Mouse (Mus musculus): ENCODE measurements around the gene Insl5.

Insl5 gene

GRCm38 (mm10) chr4:102990595-102991340 is 35.9 kb downstream of the Insl5 start:
- in situ Hi-C loops (cut with MboI; ENCODE audit: unreplicated experiment in 2 of 2), result loop anchor here in 1 of 2 experiments (25.0 kb wide), 1 partner anchor 1897 kb away; the partner anchor contains the start of gene C8a

GRCm38 (mm10) chr4:102990016-102990415 is 36.6 kb downstream of the Insl5 start:
- in situ Hi-C loops (cut with MboI; ENCODE audit: unreplicated experiment in 2 of 2), result loop anchor here in 1 of 2 experiments (25.0 kb wide), 1 partner anchor 1897 kb away; the partner anchor contains the start of gene C8a

- in situ Hi-C loops (cut with MboI; ENCODE audit: unreplicated experiment in 2 of 2), result loop anchor here (5.0 to 25.0 kb wide), 6 partner anchors 158 to 1905 kb away; partner anchors contain the start of gene C8a (in 1 of the 2)
These were observed 37.3 kb downstream of the Insl5 start for GRCm38 (mm10) chr4:102989391-102989790.

GRCm38 (mm10) chr4:102988526-102988925 is 38.1 kb downstream of the Insl5 start:
- in situ Hi-C loops (cut with MboI; ENCODE audit: unreplicated experiment in 2 of 2), result loop anchor here (5.0 to 25.0 kb wide), 6 partner anchors 159 to 1906 kb away; partner anchors contain the start of gene C8a (in 1 of the 2)

GRCm38 (mm10) chr4:102987756-102988155 is 38.9 kb downstream of the Insl5 start:
- in situ Hi-C loops (cut with MboI; ENCODE audit: unreplicated experiment in 2 of 2), result loop anchor here (5.0 to 25.0 kb wide), 6 partner anchors 160 to 1907 kb away; partner anchors contain the start of gene C8a (in 1 of the 2)

GRCm38 (mm10) chr4:102987325-102987724 is 39.3 kb downstream of the Insl5 start:
- in situ Hi-C loops (cut with MboI; ENCODE audit: unreplicated experiment in 2 of 2), result loop anchor here (5.0 to 25.0 kb wide), 6 partner anchors 160 to 1907 kb away; partner anchors contain the start of gene C8a (in 1 of the 2)

- in situ Hi-C loops (cut with MboI; ENCODE audit: unreplicated experiment in 2 of 2), result loop anchor here (5.0 to 25.0 kb wide), 6 partner anchors 160 to 1908 kb away; partner anchors contain the start of gene C8a (in 1 of the 2)
These were observed 39.7 kb downstream of the Insl5 start for GRCm38 (mm10) chr4:102986917-102987316.

GRCm38 (mm10) chr4:102986173-102986572 is 40.5 kb downstream of the Insl5 start:
- in situ Hi-C loops (cut with MboI; ENCODE audit: unreplicated experiment in 2 of 2), result loop anchor here (5.0 to 25.0 kb wide), 6 partner anchors 161 to 1909 kb away; partner anchors contain the start of gene C8a (in 1 of the 2)

GRCm38 (mm10) chr4:102981709-102982108 is 44.9 kb downstream of the Insl5 start:
- in situ Hi-C loops (cut with MboI; ENCODE audit: unreplicated experiment in 2 of 2), result loop anchor here (10.0 to 25.0 kb wide), 3 partner anchors 497 to 1913 kb away; partner anchors contain the start of gene C8a (in 1 of the 2)

GRCm38 (mm10) chr4:102979385-102979784 is 47.3 kb downstream of the Insl5 start:
- in situ Hi-C loops (cut with MboI; ENCODE audit: unreplicated experiment in 2 of 2), result loop anchor here in 1 of 2 experiments (25.0 kb wide), 1 partner anchor 1908 kb away; the partner anchor contains the start of gene C8a

GRCm38 (mm10) chr4:102978440-102978839 is 48.2 kb downstream of the Insl5 start, which contains the start of gene Tctex1d1:
Gene Tctex1d1 (plus strand): TSS chr4:102978606.
- in situ Hi-C loops (cut with MboI; ENCODE audit: unreplicated experiment in 2 of 2), result loop anchor here in 1 of 2 experiments (25.0 kb wide), 1 partner anchor 1909 kb away; the partner anchor contains the start of gene C8a

GRCm38 (mm10) chr4:102977778-102978321 is 48.8 kb downstream of the Insl5 start:
- in situ Hi-C loops (cut with MboI; ENCODE audit: unreplicated experiment in 2 of 2), result loop anchor here in 1 of 2 experiments (25.0 kb wide), 1 partner anchor 1909 kb away; the partner anchor contains the start of gene C8a

- in situ Hi-C loops (cut with MboI; ENCODE audit: unreplicated experiment in 2 of 2), result loop anchor here in 1 of 2 experiments (25.0 kb wide), 1 partner anchor 1911 kb away; the partner anchor contains the start of gene C8a
These were observed 50.1 kb downstream of the Insl5 start for GRCm38 (mm10) chr4:102976290-102977275.

- in situ Hi-C loops (cut with MboI; ENCODE audit: unreplicated experiment in 2 of 2), result no loop called here
These were observed 52.5 kb downstream of the Insl5 start for GRCm38 (mm10) chr4:102974172-102974571.

GRCm38 (mm10) chr4:102972071-102972470 is 54.6 kb downstream of the Insl5 start:
- in situ Hi-C loops (cut with MboI; ENCODE audit: unreplicated experiment in 2 of 2), result no loop called here

- in situ Hi-C loops (cut with MboI; ENCODE audit: unreplicated experiment in 2 of 2), result no loop called here
These were observed 55.5 kb downstream of the Insl5 start for GRCm38 (mm10) chr4:102971159-102971558.

GRCm38 (mm10) chr4:102969599-102969998 is 57.0 kb downstream of the Insl5 start:
- in situ Hi-C loops (cut with MboI; ENCODE audit: unreplicated experiment in 2 of 2), result no loop called here
